Mouse (Mus musculus): Measurements from ENCODE around the gene Taf9.

- no peak for TF ChIP-seq CTCF (IDR thresholded peaks at IDR 0.05; ENCODE audit: extremely low read depth, insufficient read depth, low read length)
- TF ChIP-seq POLR2A (IDR thresholded peaks at IDR 0.05; ENCODE audit: extremely low read depth, insufficient read depth, low read length), result no peak
Measured at GRCm38 (mm10) chr13:100603031-100603737, 48.2 kb upstream of the Taf9 start.
